In genomic region chr19:4162646-4163542, GRCm38 (mm10) we compare ENCODE assay signal across 8 mouse cellular contexts. TPM values are rescaled to one million over a fixed set of nuclear protein-coding genes. Genes with fewer than 3 reads are reported as not detected.
DNase-seq lines count a peak whose midpoint lies in the region; ATAC-seq and TF ChIP-seq lines count a peak whose summit lies in the region.

Rps6kb2 (minus strand) TSS chr19:4163354.

- H3K4me1 ChIP-seq in erythroblast, embryonic 14.5 days (ENCODE audit: control insufficient read depth): peaks cover 51% of the 10 kb centered on the region
- H3K4me1 ChIP-seq in heart, embryonic 12.5 days (replicated peaks): peaks cover 24% of the 10 kb centered on the region
- H3K4me1 ChIP-seq in kidney, postnatal 0 days (replicated peaks; ENCODE audit: insufficient read depth, low read length): peaks cover 4% of the 10 kb centered on the region; the same call in 1 of the 2 replicates
- H3K4me1 ChIP-seq in liver, embryonic 11.5 days (replicated peaks; ENCODE audit: control insufficient read depth, insufficient read depth, low read length): peaks cover 7% of the 10 kb centered on the region
- H3K4me1 ChIP-seq in stomach, embryonic 14.5 days (ENCODE audit: control insufficient read depth, insufficient read depth, low read length): peaks cover 14% of the 10 kb centered on the region

- no peaks in the 10 kb centered on the region for H3K9me3 ChIP-seq in erythroblast, embryonic 14.5 days (ENCODE audit: control insufficient read depth, low read length)
- H3K9me3 ChIP-seq in heart, embryonic 12.5 days (replicated peaks): no peaks in the 10 kb centered on the region
- no peaks in the 10 kb centered on the region for H3K9me3 ChIP-seq in kidney, postnatal 0 days (replicated peaks; ENCODE audit: low read length)
- H3K9me3 ChIP-seq in liver, embryonic 11.5 days (ENCODE audit: control insufficient read depth, low read length): no peaks in the 10 kb centered on the region
- H3K9me3 ChIP-seq in stomach, embryonic 14.5 days (ENCODE audit: control insufficient read depth, low read depth, low read length): no peaks in the 10 kb centered on the region

- H3K9ac ChIP-seq in heart, embryonic 12.5 days: peak within 1 kb of the TSS; percentile 93
- peak within 1 kb of the TSS; percentile 84 for H3K9ac ChIP-seq in kidney, postnatal 0 days (ENCODE audit: low read depth, low read length)
- peak within 1 kb of the TSS; percentile 77 for H3K9ac ChIP-seq in liver, embryonic 11.5 days (ENCODE audit: low read depth, low read length)
- peak within 1 kb of the TSS; percentile 64 for H3K9ac ChIP-seq in stomach, embryonic 14.5 days (replicated peaks; ENCODE audit: low read depth, low read length)

- peak; percentile 85 for ATAC-seq in heart, embryonic 12.5 days (ENCODE audit: insufficient number of reproducible peaks, low FRiP score)
- ATAC-seq in kidney, postnatal 0 days (replicated peaks; ENCODE audit: low FRiP score, low read depth): peak; percentile 76
- peak; percentile 85 for ATAC-seq in liver, embryonic 11.5 days (replicated peaks; ENCODE audit: low FRiP score)
- peak; percentile 85 for ATAC-seq in stomach, embryonic 14.5 days (ENCODE audit: insufficient number of reproducible peaks, insufficient read depth, low FRiP score, low read depth)

- TF ChIP-seq CTCF in C2C12 (IDR thresholded peaks at IDR 0.05; ENCODE audit: control insufficient read depth, insufficient read depth, insufficient read length): no peak
- no peak for TF ChIP-seq CTCF in brain, embryonic 14.5 days (IDR thresholded peaks at IDR 0.05; ENCODE audit: borderline replicate concordance, extremely low read depth, insufficient read depth, insufficient read length)
- TF ChIP-seq CTCF in kidney, postnatal 0 days (IDR thresholded peaks at IDR 0.05; ENCODE audit: low read depth): no peak

- peak within 1 kb of the TSS; percentile 86 for H3ac ChIP-seq in C2C12 (ENCODE audit: control insufficient read depth, insufficient read length, low read depth)

- peaks cover 8% of the 10 kb centered on the region for H3K79me3 ChIP-seq in C2C12 (ENCODE audit: low read depth)

- H3K4me2 ChIP-seq in heart, embryonic 12.5 days: peak within 1 kb of the TSS; percentile 95
- peak within 1 kb of the TSS; percentile 92 for H3K4me2 ChIP-seq in kidney, postnatal 0 days (ENCODE audit: low read length)
- H3K4me2 ChIP-seq in liver, embryonic 11.5 days: peak within 1 kb of the TSS; percentile 94
- peak within 1 kb of the TSS; percentile 95 for H3K4me2 ChIP-seq in stomach, embryonic 14.5 days (replicated peaks; ENCODE audit: low read depth, low read length)

- H3K4me3 ChIP-seq in C2C12 (ENCODE audit: insufficient read depth, poor library complexity, severe bottlenecking): peak within 1 kb of the TSS; percentile 72
- H3K4me3 ChIP-seq in erythroblast, embryonic 14.5 days (replicated peaks): peak within 1 kb of the TSS; percentile 81
- H3K4me3 ChIP-seq in heart, embryonic 12.5 days: peak within 1 kb of the TSS; percentile 73
- peak within 1 kb of the TSS; percentile 73 for H3K4me3 ChIP-seq in kidney, postnatal 0 days (replicated peaks; ENCODE audit: low read depth, low read length)
- H3K4me3 ChIP-seq in liver, embryonic 11.5 days (ENCODE audit: low read depth, low read length): peak within 1 kb of the TSS; percentile 64
- H3K4me3 ChIP-seq in stomach, embryonic 14.5 days (ENCODE audit: low read depth, low read length): peak within 1 kb of the TSS; percentile 76

- peaks cover 16% of the 10 kb centered on the region for H3K79me2 ChIP-seq in C2C12 (ENCODE audit: control insufficient read depth, insufficient read depth)

- H3K27me3 ChIP-seq in C2C12 (ENCODE audit: control insufficient read depth, insufficient read depth, insufficient read length): no peaks in the 10 kb centered on the region
- H3K27me3 ChIP-seq in erythroblast, embryonic 14.5 days (ENCODE audit: control insufficient read depth): no peaks in the 10 kb centered on the region
- H3K27me3 ChIP-seq in heart, embryonic 12.5 days (replicated peaks): no peaks in the 10 kb centered on the region
- H3K27me3 ChIP-seq in kidney, postnatal 0 days (ENCODE audit: insufficient read depth, low read length): no peaks in the 10 kb centered on the region
- no peaks in the 10 kb centered on the region for H3K27me3 ChIP-seq in liver, embryonic 11.5 days (replicated peaks; ENCODE audit: control insufficient read depth, insufficient read depth, low read length)
- H3K27me3 ChIP-seq in stomach, embryonic 14.5 days (ENCODE audit: control insufficient read depth, insufficient read depth, low read length): no peaks in the 10 kb centered on the region

- WGBS in heart, embryonic 12.5 days: 6% methylated on average over 42 of the region's 42 CpGs
- WGBS in kidney, postnatal 0 days: 6% methylated on average over 42 of the region's 42 CpGs
- WGBS in liver, embryonic 11.5 days: 7% methylated on average over 42 of the region's 42 CpGs
- 6% methylated on average over 42 of the region's 42 CpGs for WGBS in stomach, embryonic 14.5 days

- peaks cover 21% of the 10 kb centered on the region for H3K36me3 ChIP-seq in C2C12 (ENCODE audit: control insufficient read depth, insufficient read depth)
- peaks cover 41% of the 10 kb centered on the region for H3K36me3 ChIP-seq in erythroblast, embryonic 14.5 days (ENCODE audit: control insufficient read depth)
- H3K36me3 ChIP-seq in heart, embryonic 12.5 days: peaks cover 38% of the 10 kb centered on the region
- H3K36me3 ChIP-seq in kidney, postnatal 0 days (ENCODE audit: insufficient read depth, low read length): peaks cover 34% of the 10 kb centered on the region
- H3K36me3 ChIP-seq in liver, embryonic 11.5 days (ENCODE audit: control insufficient read depth, insufficient read depth, low read length): peaks cover 18% of the 10 kb centered on the region
- H3K36me3 ChIP-seq in stomach, embryonic 14.5 days (ENCODE audit: control insufficient read depth, insufficient read depth, low read length): peaks cover 18% of the 10 kb centered on the region

- H3K27ac ChIP-seq in heart, embryonic 12.5 days (ENCODE audit: poor library complexity, severe bottlenecking): peak within 1 kb of the TSS; percentile 41
- peak within 1 kb of the TSS; percentile 25; the same call in 1 of the 2 replicates for H3K27ac ChIP-seq in kidney, postnatal 0 days
- H3K27ac ChIP-seq in liver, embryonic 11.5 days (ENCODE audit: low read depth, low read length): 0 out of 2 replicates have a peak within 1 kb of the TSS, but pooled peaks have one; percentile 22
- peak within 1 kb of the TSS; percentile 48 for H3K27ac ChIP-seq in stomach, embryonic 14.5 days (ENCODE audit: low read length)

- peak; percentile 99 for DNase-seq in brain, embryonic 14.5 days (ENCODE audit: low read depth)
- peak; percentile 98 for DNase-seq in kidney, postnatal 0 days (ENCODE audit: low spot score)
- peak; percentile 91 for DNase-seq in liver, embryonic 11.5 days (ENCODE audit: low spot score)
- DNase-seq in naive thymus-derived CD4-positive, alpha-beta T cell, adult 2 months (ENCODE audit: low read depth): peak; percentile 95

- TF ChIP-seq POLR2A in brain, embryonic 14.5 days (IDR thresholded peaks at IDR 0.05; ENCODE audit: borderline replicate concordance, extremely low read depth, insufficient read depth, insufficient read length, poor library complexity, severe bottlenecking): no peak

TF ChIP-seq in C2C12, 6 proteins besides CTCF, POLR2A, EP300 and RAD21:
- TF ChIP-seq CEBPB (IDR thresholded peaks at IDR 0.05; ENCODE audit: low read depth) (peak; percentile 84), MAX (IDR thresholded peaks at IDR 0.05) (no peak), FOSL1 (IDR thresholded peaks at IDR 0.05; ENCODE audit: insufficient read depth, low read length, poor library complexity, severe bottlenecking) (no peak), MYOD1 (IDR thresholded peaks at IDR 0.05; ENCODE audit: control insufficient read depth, insufficient read length, low read depth) (peak; percentile 64)

RNA-seq across cellular contexts. Expression of gene Rps6kb2, which starts in this region (rescaled TPM):
- 19.7 TPM for polyA plus RNA-seq in C2C12 (2012; fragmentation: generic; extraction: Trizol)
- polyA plus RNA-seq in brain, embryonic 14.5 days (2012; rRNA removed): 59.5 and 87.7 TPM in 2 replicates
- 24.5 and 32.5 TPM in 2 replicates for polyA plus RNA-seq in erythroblast, embryonic 14.5 days (2012)
- polyA plus RNA-seq in heart, embryonic 12.5 days (2016; fragmentation: Nextera tagmentation; extraction: Ambion mirVana): 52.9 and 55.7 TPM in 2 replicates
- polyA plus RNA-seq in kidney, postnatal 0 days (2015; fragmentation: Nextera tagmentation; extraction: Ambion mirVana): 42.4 and 49.0 TPM in 2 replicates
- polyA plus RNA-seq in liver, embryonic 11.5 days (2014; fragmentation: Nextera tagmentation; extraction: Ambion mirVana): 41.0 and 53.5 TPM in 2 replicates
- polyA plus RNA-seq in stomach, embryonic 14.5 days (2014; fragmentation: Nextera tagmentation; extraction: Ambion mirVana): 35.8 and 38.9 TPM in 2 replicates

Comparison
In these comparisons a context has a peak if more than half of its experiments do, and no peak if none do; other contexts are left out.
1. Peak in every context shown above with its lines: DNase-seq, ATAC-seq, H3K4me3 ChIP-seq and H3K27ac ChIP-seq.